Mouse (Mus musculus): Measurements from ENCODE around the gene Snx19.

DNA sequence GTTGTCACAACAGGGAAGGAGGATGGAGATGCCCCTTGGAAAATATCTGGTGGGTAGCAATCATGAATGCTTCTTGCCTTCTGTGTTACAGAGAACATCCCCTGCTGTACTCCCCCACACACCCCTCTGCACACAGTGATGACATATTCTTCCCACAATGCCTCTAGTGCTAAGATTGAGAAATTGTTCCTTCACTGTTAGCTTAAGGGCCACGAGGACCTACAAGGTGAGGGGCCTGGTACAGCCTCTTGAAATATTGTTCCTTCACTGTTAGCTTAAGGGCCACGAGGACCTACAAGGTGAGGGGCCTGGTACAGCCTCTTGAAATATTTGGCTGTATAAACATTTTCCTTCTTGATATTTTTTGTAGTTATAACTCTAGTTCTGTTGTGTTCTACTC, 14.9 kb downstream of the Snx19 start:
- TF ChIP-seq USF1 (IDR thresholded peaks at IDR 0.05; ENCODE audit: low read depth, low read length) (no peak), JUND (IDR thresholded peaks at IDR 0.05; ENCODE audit: low read depth, low read length) (no peak)

Measured in MEL (cell line).